In the genomic region with DNA sequence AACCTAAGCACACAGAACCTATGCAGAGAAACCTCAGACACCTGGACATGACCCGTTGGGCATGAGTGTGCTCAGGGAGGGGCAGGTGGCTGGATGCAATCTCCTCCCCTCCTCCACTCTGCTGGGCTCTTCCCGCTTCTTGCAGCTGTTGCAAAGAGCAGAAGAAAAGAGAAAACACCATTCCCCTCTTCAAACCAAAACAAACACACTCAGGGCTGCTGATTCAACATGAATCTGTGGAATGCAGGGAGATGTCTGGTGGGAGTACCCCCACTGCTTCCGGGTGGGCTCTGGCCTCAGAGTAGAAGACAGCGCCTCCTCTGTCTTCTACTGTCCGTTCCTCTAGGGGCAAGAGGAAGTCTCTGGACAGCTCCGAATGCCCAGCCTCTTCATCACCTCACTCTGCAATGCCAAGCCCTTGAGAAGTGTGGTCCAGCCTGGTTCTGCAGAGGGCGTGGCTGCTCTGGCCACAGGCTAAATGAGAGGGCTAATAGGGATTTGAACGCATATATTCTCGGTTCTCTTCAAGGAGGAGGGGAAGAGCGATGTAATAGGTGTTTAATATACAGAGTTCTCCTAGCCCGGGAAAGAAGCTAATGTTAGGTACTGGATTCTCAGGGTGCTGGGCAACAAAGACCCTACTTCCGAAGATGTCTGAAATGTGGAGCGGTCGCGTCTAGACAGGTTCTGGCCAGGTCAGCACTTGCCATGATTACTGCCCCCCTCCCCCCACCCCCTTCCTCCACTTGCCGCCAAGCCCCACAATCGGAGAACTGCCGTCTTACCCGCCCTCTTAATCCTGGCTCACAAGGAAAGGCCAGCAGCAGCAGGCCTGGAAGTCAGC, we compare ENCODE assay signal across 8 mouse cellular contexts. TPM values are rescaled to one million over a fixed set of nuclear protein-coding genes. Genes with fewer than 3 reads are reported as not detected.
DNase-seq lines count a peak whose midpoint lies in the region; ATAC-seq and TF ChIP-seq lines count a peak whose summit lies in the region.

No protein-coding gene starts in this region.

- no peak for ATAC-seq in embryonic facial prominence, embryonic 15.5 days (ENCODE audit: insufficient number of reproducible peaks, low FRiP score, low TSS enrichment, low read depth)
- ATAC-seq in limb, embryonic 11.5 days (ENCODE audit: insufficient number of reproducible peaks, low FRiP score, low TSS enrichment, low read depth) = no peak
- ATAC-seq in granulocyte monocyte progenitor cell, adult 5-6 weeks (replicated peaks; ENCODE audit: poor library complexity, severe bottlenecking) = no peak

- peaks cover 6% of the 10 kb centered on the region; the same call in 1 of the 2 replicates for H3K4me1 ChIP-seq in liver, adult 2 months (ENCODE audit: control insufficient read depth, insufficient read depth, low read length)
- peaks cover 61% of the 10 kb centered on the region for H3K4me1 ChIP-seq in embryonic facial prominence, embryonic 15.5 days
- peaks cover 10% of the 10 kb centered on the region; the same call in 1 of the 2 replicates for H3K4me1 ChIP-seq in limb, embryonic 11.5 days (ENCODE audit: control insufficient read depth, insufficient read depth, low read length)

- no peaks in the 10 kb centered on the region for H3K36me3 ChIP-seq in liver, adult 2 months (ENCODE audit: control insufficient read depth, insufficient read depth, low read length)
- H3K36me3 ChIP-seq in embryonic facial prominence, embryonic 15.5 days = no peaks in the 10 kb centered on the region
- no peaks in the 10 kb centered on the region for H3K36me3 ChIP-seq in limb, embryonic 11.5 days (ENCODE audit: control insufficient read depth, insufficient read depth, low read length)
- no peaks in the 10 kb centered on the region for H3K36me3 ChIP-seq in myocyte (ENCODE audit: control insufficient read depth, insufficient read depth)

- peak overlapping the region; percentile 11 for H3ac ChIP-seq in myocyte (ENCODE audit: control insufficient read depth, insufficient read length)

- H3K9ac ChIP-seq in liver, adult 2 months (ENCODE audit: low read depth, low read length) = peak overlapping the region; percentile 66
- peak overlapping the region; percentile 55 for H3K9ac ChIP-seq in embryonic facial prominence, embryonic 15.5 days
- peak overlapping the region; percentile 57 for H3K9ac ChIP-seq in limb, embryonic 11.5 days (ENCODE audit: low read length)

- no peak for DNase-seq in liver, adult 2 months (ENCODE audit: extremely low read depth, low read depth, low spot score)
- DNase-seq in liver = no peak
- no peak for DNase-seq in limb, embryonic 11.5 days (ENCODE audit: low spot score)
- no peak for DNase-seq in adrenal gland, adult 8-10 months
- DNase-seq in spleen, postnatal 10 days (ENCODE audit: low spot score in 2 of 2) = no peak

- no peak for TF ChIP-seq CTCF in liver, adult 2 months (IDR thresholded peaks at IDR 0.05; ENCODE audit: low read depth, low read length)

- H3K27ac ChIP-seq in liver, adult 2 months (replicated peaks; ENCODE audit: insufficient read depth, low read depth, low read length) = no peak overlapping the region
- peak overlapping the region; percentile 65 for H3K27ac ChIP-seq in embryonic facial prominence, embryonic 15.5 days (replicated peaks)
- no peak overlapping the region for H3K27ac ChIP-seq in limb, embryonic 11.5 days (replicated peaks; ENCODE audit: low read depth, low read length)

- no peak for TF ChIP-seq POLR2A in liver, adult 2 months (IDR thresholded peaks at IDR 0.05; ENCODE audit: extremely low read depth, insufficient read depth, low read length)
- no peak for TF ChIP-seq POLR2A in myocyte (IDR thresholded peaks at IDR 0.05; ENCODE audit: insufficient read length, low read depth)

- no peaks in the 10 kb centered on the region for H3K27me3 ChIP-seq in liver, adult 2 months (ENCODE audit: control insufficient read depth, insufficient read depth, low read length)
- peaks cover 34% of the 10 kb centered on the region for H3K27me3 ChIP-seq in embryonic facial prominence, embryonic 15.5 days
- H3K27me3 ChIP-seq in limb, embryonic 11.5 days (ENCODE audit: control insufficient read depth, insufficient read depth, low read length) = peaks cover 39% of the 10 kb centered on the region
- H3K27me3 ChIP-seq in myocyte (ENCODE audit: control insufficient read depth, insufficient read depth, insufficient read length) = no peaks in the 10 kb centered on the region

- WGBS in liver, adult 2 months = 16% methylated on average over 19 of the region's 19 CpGs
- 4% methylated on average over 19 of the region's 19 CpGs for WGBS in embryonic facial prominence, embryonic 15.5 days
- 9% methylated on average over 19 of the region's 19 CpGs for WGBS in limb, embryonic 11.5 days

- H3K4me2 ChIP-seq in embryonic facial prominence, embryonic 15.5 days (replicated peaks) = peak overlapping the region; percentile 98
- peak overlapping the region; percentile 93 for H3K4me2 ChIP-seq in limb, embryonic 11.5 days (ENCODE audit: low read depth, severe bottlenecking)
- peak overlapping the region; percentile 80 for H3K4me2 ChIP-seq in myocyte (ENCODE audit: low read depth)

- H3K9me3 ChIP-seq in embryonic facial prominence, embryonic 15.5 days (replicated peaks) = no peaks in the 10 kb centered on the region
- no peaks in the 10 kb centered on the region for H3K9me3 ChIP-seq in limb, embryonic 11.5 days (ENCODE audit: control insufficient read depth, low read length)

- peak overlapping the region; percentile 64 for H3K4me3 ChIP-seq in liver, adult 2 months (ENCODE audit: insufficient read depth, low read depth, low read length)
- peak overlapping the region; percentile 60 for H3K4me3 ChIP-seq in embryonic facial prominence, embryonic 15.5 days (replicated peaks)
- peak overlapping the region; percentile 53 for H3K4me3 ChIP-seq in limb, embryonic 11.5 days (ENCODE audit: low read depth, low read length)
- peak overlapping the region; percentile 43 for H3K4me3 ChIP-seq in myocyte

- H3K79me2 ChIP-seq in liver, adult 2 months (ENCODE audit: control insufficient read depth, insufficient read depth, low read length) = no peaks in the 10 kb centered on the region
- no peaks in the 10 kb centered on the region for H3K79me2 ChIP-seq in myocyte (ENCODE audit: control insufficient read depth, insufficient read depth)

TF ChIP-seq in myocyte, 11 proteins besides CTCF, POLR2A, EP300 and RAD21:
- TF ChIP-seq REST (IDR thresholded peaks at IDR 0.05; ENCODE audit: insufficient read depth, insufficient read length) (no peak), E2F4 (IDR thresholded peaks at IDR 0.05; ENCODE audit: insufficient read depth) (no peak), USF1 (IDR thresholded peaks at IDR 0.05; ENCODE audit: low read depth) (no peak), MYOD1 (IDR thresholded peaks at IDR 0.05; ENCODE audit: control insufficient read depth in 1 of 3, insufficient read length in 2 of 3, low read depth in 2 of 3) (peak in 2 of 3 experiments; percentile 36 to 67), POLR2AphosphoS2 (IDR thresholded peaks at IDR 0.05; ENCODE audit: insufficient read length, low read depth) (no peak), CEBPB (IDR thresholded peaks at IDR 0.05; ENCODE audit: insufficient read depth, poor library complexity, severe bottlenecking) (no peak), SRF (IDR thresholded peaks at IDR 0.05; ENCODE audit: control insufficient read depth, insufficient read length, low read depth) (no peak), MYOG (IDR thresholded peaks at IDR 0.05; ENCODE audit: control insufficient read depth in 1 of 3, insufficient read depth in 1 of 3, insufficient read length in 2 of 3, low read depth in 2 of 3) (peak in 1 of 3 experiments; percentile 61), TCF12 (IDR thresholded peaks at IDR 0.05; ENCODE audit: insufficient read depth, poor library complexity, severe bottlenecking) (no peak)

RNA-seq across cellular contexts. Expression of a gene that starts 1.2 kb away (rescaled TPM):
- total RNA-seq in liver, adult 2 months (2014; rRNA removed) = 2.6 and 4.9 TPM in 2 replicates
- 5.7 and 10.0 TPM in 2 replicates for polyA plus RNA-seq in liver, adult 2 months (2012; rRNA removed)
- 9.5 and 11.3 TPM in 2 replicates for polyA plus RNA-seq in embryonic facial prominence, embryonic 15.5 days (2015; fragmentation: Nextera tagmentation; extraction: Ambion mirVana)
- polyA plus RNA-seq in limb, embryonic 11.5 days (2014; fragmentation: Nextera tagmentation; extraction: Ambion mirVana) = 5.7 and 6.8 TPM in 2 replicates
- polyA plus RNA-seq in myocyte (2012; fragmentation: generic; extraction: Trizol) = 19.9 TPM
- total RNA-seq in granulocyte monocyte progenitor cell, adult 5-6 weeks (2014; fragmentation: Nextera tagmentation) = not detected in 2 replicates
- total RNA-seq in granulocyte monocyte progenitor cell, adult 5-6 weeks (2017) = not detected in 2 replicates
- 10 to 100 TPM; 40.8 to 74.6 (median 49.9) TPM for total RNA-seq in adrenal gland, adult 8-10 months (2022)

RNA-seq across cellular contexts. Expression of a gene that starts 34.3 kb away (rescaled TPM):
- total RNA-seq in liver, adult 2 months (2014; rRNA removed) = 17.7 and 30.9 TPM in 2 replicates
- 101 and 125 TPM in 2 replicates for polyA plus RNA-seq in liver, adult 2 months (2012; rRNA removed)
- 33.7 and 41.8 TPM in 2 replicates for polyA plus RNA-seq in embryonic facial prominence, embryonic 15.5 days (2015; fragmentation: Nextera tagmentation; extraction: Ambion mirVana)
- polyA plus RNA-seq in limb, embryonic 11.5 days (2014; fragmentation: Nextera tagmentation; extraction: Ambion mirVana) = 19.3 and 20.1 TPM in 2 replicates
- 33.3 TPM for polyA plus RNA-seq in myocyte (2012; fragmentation: generic; extraction: Trizol)
- total RNA-seq in granulocyte monocyte progenitor cell, adult 5-6 weeks (2014; fragmentation: Nextera tagmentation) = 8.5 and 9.8 TPM in 2 replicates
- 0.60 and 1.8 TPM in 2 replicates for total RNA-seq in granulocyte monocyte progenitor cell, adult 5-6 weeks (2017)
- 10 to 100 TPM; 60.9 to 90.5 (median 76.0) TPM for total RNA-seq in adrenal gland, adult 8-10 months (2022)

RNA-seq across cellular contexts. Expression of a gene that starts 44.5 kb away (rescaled TPM):
- total RNA-seq in liver, adult 2 months (2014; rRNA removed) = not detected in 2 replicates
- polyA plus RNA-seq in liver, adult 2 months (2012; rRNA removed) = not detected in 2 replicates
- 35.6 and 36.6 TPM in 2 replicates for polyA plus RNA-seq in embryonic facial prominence, embryonic 15.5 days (2015; fragmentation: Nextera tagmentation; extraction: Ambion mirVana)
- 5.4 and 6.7 TPM in 2 replicates for polyA plus RNA-seq in limb, embryonic 11.5 days (2014; fragmentation: Nextera tagmentation; extraction: Ambion mirVana)
- polyA plus RNA-seq in myocyte (2012; fragmentation: generic; extraction: Trizol) = 6.3 TPM
- total RNA-seq in granulocyte monocyte progenitor cell, adult 5-6 weeks (2014; fragmentation: Nextera tagmentation) = not detected in 2 replicates
- total RNA-seq in granulocyte monocyte progenitor cell, adult 5-6 weeks (2017) = not detected in 2 replicates
- not detected for total RNA-seq in adrenal gland, adult 8-10 months (2022)
